Mouse (Mus musculus) G1E-ER4 (cell line): Measurements from ENCODE around the gene Lefty2. TPM values are rescaled to one million over a fixed set of nuclear protein-coding genes. Genes with fewer than 3 reads are reported as not detected.
A peak's percentile ranks its signal among the peaks of the same experiment; 100 is the strongest.

ENCODE experiments used
- GATA1 ChIP-seq: IDR thresholded peaks from one replicate; pipeline ENCODE4 v1.8.0; 2012; ENCODE audit warnings: low read length, inconsistent platforms
- polyA plus RNA-seq: library from polyadenylated mRNA; stranded (reverse); fragments of >175 nt; gene quantifications from 2 replicates; pipeline ENCODE4 v1.2.3, GENCODE M21; 2012

The Lefty2 gene
- not detected in 2 replicates for polyA plus RNA-seq

DNA sequence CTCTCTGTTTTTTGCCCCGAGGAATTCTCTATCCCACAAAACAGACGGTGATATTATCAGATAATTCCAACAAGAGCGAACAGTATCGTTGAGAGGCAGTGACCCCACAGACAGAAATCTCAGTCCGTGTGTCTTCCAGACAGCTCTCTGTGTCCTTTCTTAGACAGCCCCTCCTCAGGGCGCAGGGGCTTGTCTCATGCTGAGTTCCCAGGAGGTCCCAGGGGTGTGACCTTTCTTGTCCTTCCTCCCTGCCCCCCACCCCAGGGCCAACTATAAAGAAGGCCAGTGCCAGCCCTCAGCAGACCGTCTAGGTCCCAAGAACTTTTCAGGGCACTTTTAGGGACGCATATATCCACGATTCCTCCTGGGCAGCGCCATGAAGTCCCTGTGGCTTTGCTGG, at the start of gene Lefty2:
Gene Lefty2, plus strand, starts transcription at position 301 of the 400 bp plus-strand sequence.
- no peak for TF ChIP-seq GATA1

DNA sequence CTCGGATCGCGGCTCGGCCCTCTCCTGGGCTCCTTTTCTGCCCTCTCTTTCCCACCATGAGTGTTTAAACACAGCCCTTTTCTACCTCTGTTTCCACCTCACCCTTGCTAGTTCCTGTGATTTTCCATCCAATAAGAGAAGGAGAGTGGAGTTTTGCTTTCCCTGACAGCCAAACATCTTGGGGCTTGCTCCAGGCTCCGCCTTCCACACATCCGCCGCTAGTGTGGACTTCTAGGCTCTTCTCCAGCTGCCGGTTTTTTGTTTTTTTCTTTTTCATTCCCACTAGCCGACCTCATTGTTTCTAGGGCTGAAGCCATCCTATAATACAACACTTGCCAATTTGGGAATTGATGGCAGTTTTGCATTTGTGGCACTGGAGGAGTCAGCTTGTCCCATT, 44.8 kb upstream of the Lefty2 start:
- no peak for TF ChIP-seq GATA1

DNA sequence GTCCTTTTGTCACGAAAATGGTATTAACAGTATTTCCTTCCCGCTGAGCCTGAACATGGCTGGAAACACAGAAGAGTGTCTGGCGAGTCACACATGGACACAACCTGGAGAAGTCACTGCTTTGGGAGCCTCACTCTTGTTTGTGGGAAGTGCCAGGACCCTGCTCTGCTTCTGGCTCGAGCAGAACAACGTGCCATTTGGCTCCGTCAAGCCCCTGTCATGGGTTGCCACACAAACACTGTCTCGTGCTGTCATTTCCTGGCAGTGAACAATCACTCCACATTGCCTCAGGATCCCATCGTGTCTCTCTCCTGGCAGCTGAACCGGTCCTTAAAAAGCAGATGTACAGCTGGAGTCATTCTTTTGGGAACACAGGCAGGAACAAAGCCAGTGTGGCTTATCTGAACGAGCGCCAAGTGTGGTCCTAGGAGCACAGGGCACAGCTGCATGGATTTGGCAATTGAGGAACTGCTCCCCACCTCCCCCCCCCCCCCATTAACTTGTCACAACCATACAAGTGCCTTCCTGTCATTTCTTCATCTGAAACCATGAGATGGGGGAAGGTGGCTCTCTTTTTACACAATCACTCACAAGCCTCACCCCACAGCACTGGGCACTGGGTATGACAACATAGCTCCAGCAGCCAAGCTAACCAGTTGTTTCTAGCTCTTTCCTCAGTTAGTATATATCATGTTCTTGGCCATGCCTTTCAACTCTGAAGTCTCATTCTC, 44.2 kb upstream of the Lefty2 start:
- no peak for TF ChIP-seq GATA1

DNA sequence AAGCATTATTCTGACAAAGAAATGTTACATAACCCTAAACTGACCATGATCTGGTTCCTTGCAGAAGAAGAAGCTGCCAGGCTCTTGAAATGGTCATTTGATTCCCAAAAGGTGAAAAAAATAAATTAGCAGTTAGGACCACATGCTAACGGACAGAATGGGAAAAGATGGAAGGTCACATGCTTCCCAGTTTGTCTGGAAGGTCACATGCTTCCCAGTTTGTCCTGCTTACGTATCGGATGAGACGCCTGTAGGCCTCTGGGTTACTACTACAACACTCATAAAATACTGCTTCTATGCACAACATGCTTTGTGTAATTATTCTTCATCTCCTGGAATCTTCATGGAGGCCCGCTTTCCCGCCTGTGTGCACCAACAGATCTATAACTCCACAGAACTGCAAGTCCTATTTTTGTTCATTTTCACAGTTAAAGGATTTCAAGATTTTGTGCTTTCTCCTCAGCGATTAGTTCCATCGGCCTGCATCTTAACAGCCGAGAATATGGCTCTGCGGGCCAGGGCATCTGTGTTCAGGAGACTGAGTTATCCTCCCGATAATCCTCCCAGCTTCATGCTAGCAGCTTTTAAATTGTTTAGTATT, 43.1 kb upstream of the Lefty2 start:
- TF ChIP-seq GATA1 = no peak

DNA sequence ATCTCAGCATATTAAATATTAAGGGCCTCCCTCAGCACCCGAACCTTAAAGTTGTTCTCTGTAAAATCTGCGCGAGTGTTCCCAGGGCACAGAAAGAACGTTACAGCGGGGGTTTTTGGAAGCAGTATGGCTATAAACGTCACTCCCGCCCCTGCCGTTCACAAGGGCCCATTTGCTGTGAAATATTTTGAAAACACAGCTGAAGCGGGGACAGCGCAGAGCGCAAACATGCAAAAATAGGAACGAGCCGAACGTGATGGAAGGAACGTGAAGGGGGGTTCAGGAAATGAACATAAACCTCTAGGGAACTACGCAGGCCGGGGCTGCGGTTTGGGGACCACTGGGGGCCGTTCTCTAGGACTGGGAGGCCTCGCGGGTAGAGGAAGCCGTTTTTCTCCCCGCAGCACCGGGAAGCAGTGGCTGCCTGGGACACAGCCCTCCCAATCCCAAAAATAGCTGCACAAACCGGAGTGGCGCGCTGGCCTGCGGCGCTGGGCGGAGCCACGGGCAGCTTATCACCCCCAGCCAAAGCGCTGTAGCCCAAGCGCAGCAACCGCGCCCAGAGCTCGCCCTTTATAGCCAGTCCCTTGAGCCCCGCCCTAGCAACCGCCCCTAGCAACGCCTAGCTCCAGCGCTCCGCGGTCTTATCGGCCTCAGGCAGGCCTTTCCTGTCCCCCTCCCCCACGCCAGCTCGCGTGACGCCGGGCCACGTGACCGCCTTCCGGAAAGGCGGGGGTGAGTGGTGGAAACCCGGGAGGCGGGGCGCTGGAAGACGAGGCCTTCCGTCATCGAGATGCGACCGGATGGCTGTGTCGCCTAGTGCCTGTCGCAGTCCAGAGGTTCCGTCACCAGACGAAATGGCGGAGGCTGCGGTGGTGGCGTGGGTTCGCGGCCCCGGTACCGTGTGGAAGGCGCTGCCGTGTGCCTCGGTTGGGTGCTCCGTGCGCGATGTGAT, 42.3 kb upstream of the Lefty2 start, which contains the start of gene Sde2:
Gene Sde2, plus strand, starts transcription at position 812 of the 955 bp plus-strand sequence.
- peak; percentile 33 for TF ChIP-seq GATA1

DNA sequence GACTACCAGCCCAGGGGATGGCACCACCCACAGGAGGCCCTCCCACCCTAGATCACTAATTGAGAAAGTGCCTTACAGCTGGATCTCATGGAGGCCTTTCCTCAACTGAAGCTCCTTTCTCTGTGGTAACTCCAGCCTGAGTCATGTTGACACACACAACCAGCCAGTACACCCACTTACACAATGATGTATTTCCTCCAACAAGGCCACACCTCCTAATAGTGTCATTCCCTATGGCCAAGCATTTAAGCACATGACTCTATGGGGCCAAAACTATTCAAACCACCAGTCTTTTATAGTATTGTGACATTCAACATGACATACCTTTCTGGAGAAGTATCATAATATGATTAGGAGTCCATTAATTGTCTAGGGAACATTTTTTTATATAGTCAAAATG, 34.1 kb upstream of the Lefty2 start:
- no peak for TF ChIP-seq GATA1

DNA sequence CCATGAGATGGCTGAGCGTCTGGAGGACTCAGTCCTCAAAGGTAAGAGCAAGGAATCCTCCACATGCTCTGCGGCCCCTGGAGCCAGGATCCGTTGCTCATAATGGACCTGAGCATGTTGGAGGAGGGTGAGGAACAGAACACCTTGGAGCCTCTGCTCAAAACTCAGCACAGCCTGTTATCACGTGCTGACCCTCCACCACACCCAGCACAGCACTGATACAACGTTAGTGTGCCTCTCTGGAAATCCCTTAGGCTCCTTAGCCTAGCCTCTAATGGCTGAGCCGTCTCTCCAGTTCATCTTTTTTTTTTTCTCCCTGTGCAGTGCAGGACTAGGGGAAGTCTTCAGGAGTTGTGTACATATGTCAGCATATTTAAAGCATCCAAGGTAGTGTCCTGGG, 32.9 kb upstream of the Lefty2 start:
- TF ChIP-seq GATA1 = no peak

DNA sequence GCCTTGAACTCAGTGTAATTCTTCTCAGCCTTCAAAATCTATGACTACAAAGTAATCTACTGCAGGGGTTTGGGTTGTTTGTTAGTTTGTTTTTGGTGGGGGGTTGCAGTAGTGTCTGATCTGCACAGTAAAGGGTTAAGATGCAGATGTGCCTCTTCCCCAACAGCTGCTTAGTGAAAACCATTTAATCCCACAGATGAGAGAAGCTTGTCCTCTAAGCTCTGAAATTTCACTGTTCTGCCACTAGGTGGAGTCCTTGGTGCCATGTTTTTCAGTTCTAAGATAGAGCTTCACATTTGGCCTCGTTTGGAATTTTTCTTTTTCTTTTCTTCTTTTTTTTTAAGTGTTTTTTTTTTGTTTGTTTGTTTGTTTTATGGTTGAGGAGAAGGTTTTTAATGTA, 29.3 kb upstream of the Lefty2 start:
- no peak for TF ChIP-seq GATA1

DNA sequence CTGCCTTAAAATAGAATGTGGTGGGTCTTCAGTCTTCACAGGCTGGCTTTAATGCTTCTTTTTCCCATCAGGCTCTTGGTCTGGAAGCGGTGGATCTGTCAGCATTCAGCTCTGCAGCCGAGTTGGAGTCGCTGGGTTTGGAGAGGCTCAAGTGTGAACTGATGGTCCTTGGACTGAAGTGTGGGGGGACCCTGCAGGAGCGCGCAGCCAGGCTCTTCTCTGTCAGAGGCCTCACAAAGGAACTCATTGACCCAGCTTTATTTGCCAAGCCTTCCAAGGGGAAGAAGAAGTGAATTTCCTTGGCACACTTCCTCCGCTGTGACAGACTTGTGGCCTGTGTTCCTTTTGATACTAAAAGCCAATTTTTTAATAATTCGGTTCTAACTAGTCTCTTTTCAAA, 26.9 kb upstream of the Lefty2 start:
- TF ChIP-seq GATA1 = no peak

DNA sequence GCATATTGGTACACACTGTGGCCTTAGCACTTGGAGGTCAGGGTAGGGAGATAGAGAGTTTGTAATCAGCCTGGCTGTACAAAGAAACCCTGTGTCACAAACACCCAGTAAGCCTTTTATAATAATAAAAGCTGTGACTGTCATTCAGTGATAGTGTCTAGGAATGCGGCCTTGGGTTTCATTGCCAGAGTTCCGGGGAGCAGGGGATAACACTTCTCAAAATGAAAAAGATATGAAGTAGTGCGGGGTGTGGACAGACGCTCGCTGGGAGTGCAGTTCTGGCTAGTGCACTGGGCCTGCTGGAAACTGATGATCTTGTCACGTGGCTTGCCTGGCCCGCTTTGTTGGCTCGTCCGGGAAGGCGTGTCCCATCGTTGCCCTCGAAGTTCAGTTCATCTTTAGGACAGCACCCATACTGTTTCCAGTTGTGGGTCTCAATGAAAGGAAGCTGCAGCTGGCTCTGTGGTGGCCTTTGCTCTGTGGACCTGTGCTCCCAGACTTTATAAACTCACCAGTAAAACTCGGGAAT, 22.7 kb upstream of the Lefty2 start:
- no peak for TF ChIP-seq GATA1

DNA sequence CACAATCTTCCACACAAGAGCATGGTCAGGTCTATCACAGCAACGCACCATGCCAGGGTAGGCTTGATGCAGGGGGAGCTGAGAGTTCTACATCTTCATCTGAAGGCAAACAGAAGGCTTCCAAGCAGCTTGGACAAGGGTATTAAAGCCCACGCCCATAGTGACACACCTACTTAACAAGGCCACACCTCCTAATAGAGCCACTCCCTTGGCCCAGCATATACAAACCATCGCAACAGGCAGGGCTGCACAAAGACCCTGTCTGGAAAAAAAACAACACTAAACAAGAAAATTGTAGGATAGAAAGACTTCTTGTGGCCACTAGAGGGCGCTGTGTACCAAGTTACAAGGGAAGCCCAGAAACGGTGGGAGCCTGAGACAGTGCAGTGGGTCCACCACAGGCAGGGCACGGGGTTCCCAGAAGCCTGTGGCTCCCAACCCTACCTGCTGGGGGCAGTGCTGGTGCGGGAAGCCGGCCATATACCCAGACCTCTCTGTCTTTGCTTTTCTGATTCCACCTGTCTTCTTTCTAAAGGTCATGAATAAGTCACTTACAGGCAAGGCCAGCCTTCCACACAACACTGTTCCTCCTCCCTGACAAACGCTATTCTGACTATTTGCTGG, 18.9 kb upstream of the Lefty2 start:
- TF ChIP-seq GATA1 = no peak

DNA sequence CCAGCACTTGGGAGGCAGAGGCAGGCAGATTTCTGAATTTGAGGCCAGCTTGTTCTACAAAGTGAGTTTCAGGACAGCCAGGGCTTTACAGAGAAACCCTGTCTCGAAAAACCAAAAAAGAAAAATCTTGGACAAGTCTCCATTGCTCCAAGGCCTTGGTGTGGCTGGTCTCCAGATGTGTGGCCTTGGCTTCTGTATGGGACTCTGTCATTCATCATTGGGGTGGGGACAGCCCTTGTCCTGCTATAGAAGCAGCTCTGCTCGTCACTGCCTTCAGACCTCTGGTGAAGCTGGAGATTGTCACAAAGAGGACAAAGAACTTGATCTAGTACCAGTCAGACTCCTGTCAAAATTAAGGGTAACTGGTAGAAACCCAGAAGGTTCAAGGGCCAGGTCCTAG, 18.3 kb upstream of the Lefty2 start:
- no peak for TF ChIP-seq GATA1

DNA sequence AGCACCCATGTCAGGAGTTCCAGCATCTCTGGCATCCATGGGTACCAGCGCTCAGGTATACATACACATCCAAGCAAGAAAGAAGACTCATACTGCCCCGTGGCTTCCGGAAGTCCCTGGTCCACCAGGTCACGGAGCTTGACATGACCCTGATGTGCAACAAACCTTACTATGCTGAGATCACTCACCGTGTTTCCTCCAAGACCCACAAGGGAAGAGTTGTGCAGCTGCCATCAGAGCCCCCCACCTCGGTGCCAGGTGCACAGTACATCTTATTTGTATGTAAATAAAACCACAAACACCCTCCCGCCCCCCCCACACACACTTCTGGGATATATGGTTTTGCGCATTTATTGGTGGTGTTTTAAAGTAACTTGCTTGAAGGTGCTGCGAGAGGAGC, 17.8 kb upstream of the Lefty2 start:
- no peak for TF ChIP-seq GATA1

DNA sequence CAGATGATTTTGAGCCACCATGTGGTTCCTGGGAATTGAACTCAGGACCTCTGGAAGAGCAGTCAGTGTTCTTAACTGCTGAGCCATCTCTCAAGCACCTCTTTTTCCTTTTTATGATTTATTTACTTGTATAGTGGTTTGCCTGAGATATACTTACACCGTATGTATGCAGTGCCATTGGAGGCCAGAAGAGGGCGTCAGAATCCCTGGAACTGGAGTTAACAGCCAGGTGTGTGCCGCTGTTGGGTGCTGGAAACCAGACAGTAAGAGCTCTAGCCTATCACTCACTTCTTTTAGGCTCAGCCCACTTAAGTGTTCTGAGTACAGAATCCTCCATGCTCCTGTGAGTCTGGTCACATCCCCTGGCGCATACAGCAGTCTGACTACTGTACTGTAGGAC, 15.4 kb upstream of the Lefty2 start:
- no peak for TF ChIP-seq GATA1

DNA sequence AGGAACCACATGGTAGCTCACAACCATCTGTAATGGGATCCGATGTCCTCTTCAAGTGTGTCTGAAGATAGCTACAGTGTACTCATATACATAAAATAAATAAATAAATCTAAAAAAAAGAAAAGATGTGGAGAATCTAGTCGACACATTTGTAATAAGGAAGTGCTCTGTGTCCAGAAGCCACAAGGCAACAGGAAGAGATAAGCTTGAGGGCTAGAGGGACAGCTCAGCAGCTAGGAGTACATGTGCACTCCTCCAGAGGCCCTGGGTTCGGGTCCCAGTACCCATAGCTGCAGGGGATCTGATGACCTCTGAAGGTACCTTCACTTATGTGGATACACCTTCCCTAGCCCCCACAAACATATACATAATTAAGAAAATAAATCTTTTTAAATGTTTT, 11.1 kb upstream of the Lefty2 start:
- no peak for TF ChIP-seq GATA1
